Mouse (Mus musculus): Measurements from ENCODE around the gene Ttc37.
A peak's percentile ranks its signal among the peaks of the same experiment; 100 is the strongest.

Gene Ttc37

GRCm38 (mm10) chr13:76098493-76099303 lies at the start of gene Ttc37, which contains the start of gene Arsk:
Gene Ttc37, plus strand, starts transcription at chr13:76098734.
Gene Arsk, minus strand, starts transcription at chr13:76098660.
- DNase-seq (ENCODE audit: low spot score) = peak; percentile 96

GRCm38 (mm10) chr13:76055391-76056232 lies 42.9 kb upstream of the Ttc37 start:
- no peak for DNase-seq (ENCODE audit: low spot score)

GRCm38 (mm10) chr13:76056261-76056724 lies 42.2 kb upstream of the Ttc37 start:
- DNase-seq (ENCODE audit: low spot score) = peak; percentile 53

GRCm38 (mm10) chr13:76056896-76057266 lies 41.7 kb upstream of the Ttc37 start, which contains the start of gene Gpr150:
Gene Gpr150, minus strand, starts transcription at chr13:76056996.
- DNase-seq (ENCODE audit: low spot score) = no peak

GRCm38 (mm10) chr13:76057267-76058069 lies 41.1 kb upstream of the Ttc37 start:
- DNase-seq (ENCODE audit: low spot score) = no peak

GRCm38 (mm10) chr13:76059591-76059990 lies 38.9 kb upstream of the Ttc37 start:
- DNase-seq (ENCODE audit: low spot score) = no peak

GRCm38 (mm10) chr13:76062126-76062525 lies 36.4 kb upstream of the Ttc37 start:
- DNase-seq (ENCODE audit: low spot score) = no peak

- no peak for DNase-seq (ENCODE audit: low spot score)
Measured at GRCm38 (mm10) chr13:76062569-76062968, 36.0 kb upstream of the Ttc37 start.

GRCm38 (mm10) chr13:76063548-76063947 lies 35.0 kb upstream of the Ttc37 start:
- DNase-seq (ENCODE audit: low spot score) = no peak

- DNase-seq (ENCODE audit: low spot score) = no peak
Measured at GRCm38 (mm10) chr13:76064363-76064945, 34.1 kb upstream of the Ttc37 start.

GRCm38 (mm10) chr13:76074323-76074722 lies 24.2 kb upstream of the Ttc37 start:
- no peak for DNase-seq (ENCODE audit: low spot score)

- peak; percentile 45 for DNase-seq (ENCODE audit: low spot score)
Measured at GRCm38 (mm10) chr13:76098116-76098492, 430 bp upstream of the Ttc37 start.

- no peak for DNase-seq (ENCODE audit: low spot score)
Measured at GRCm38 (mm10) chr13:76101989-76102388, 3.5 kb downstream of the Ttc37 start.

GRCm38 (mm10) chr13:76109069-76109824 lies 10.7 kb downstream of the Ttc37 start:
- DNase-seq (ENCODE audit: low spot score) = no peak

GRCm38 (mm10) chr13:76128799-76129198 lies 30.3 kb downstream of the Ttc37 start:
- no peak for DNase-seq (ENCODE audit: low spot score)

- DNase-seq (ENCODE audit: low spot score) = no peak
Measured at GRCm38 (mm10) chr13:76132415-76132814, 33.9 kb downstream of the Ttc37 start.

GRCm38 (mm10) chr13:76138862-76139261 lies 40.3 kb downstream of the Ttc37 start:
- no peak for DNase-seq (ENCODE audit: low spot score)

GRCm38 (mm10) chr13:76141117-76141808 lies 42.7 kb downstream of the Ttc37 start:
- peak; percentile 23 for DNase-seq (ENCODE audit: low spot score)

- no peak for DNase-seq (ENCODE audit: low spot score)
Measured at GRCm38 (mm10) chr13:76150483-76150882, 51.9 kb downstream of the Ttc37 start.

- no peak for DNase-seq (ENCODE audit: low spot score)
Measured at GRCm38 (mm10) chr13:76157099-76157498, 58.6 kb downstream of the Ttc37 start.

Data from lung, postnatal 25 days (tissue).